Mouse (Mus musculus) cerebellum, postnatal 36 days (tissue): ENCODE measurements around the gene Cyp2e1.
"Not testable (repeated sequence)": the region's sequence is repeated elsewhere in the genome, so short reads cannot be mapped to it uniquely, and the experiment has no call there.

ENCODE experiments used
- DNase-seq, 2 experiments: peaks; one replicate each; pipeline ENCODE4 v3.0.0; 2021 to 2022; ENCODE audit warnings: mixed read lengths in 2 of 2

Gene Cyp2e1

DNA sequence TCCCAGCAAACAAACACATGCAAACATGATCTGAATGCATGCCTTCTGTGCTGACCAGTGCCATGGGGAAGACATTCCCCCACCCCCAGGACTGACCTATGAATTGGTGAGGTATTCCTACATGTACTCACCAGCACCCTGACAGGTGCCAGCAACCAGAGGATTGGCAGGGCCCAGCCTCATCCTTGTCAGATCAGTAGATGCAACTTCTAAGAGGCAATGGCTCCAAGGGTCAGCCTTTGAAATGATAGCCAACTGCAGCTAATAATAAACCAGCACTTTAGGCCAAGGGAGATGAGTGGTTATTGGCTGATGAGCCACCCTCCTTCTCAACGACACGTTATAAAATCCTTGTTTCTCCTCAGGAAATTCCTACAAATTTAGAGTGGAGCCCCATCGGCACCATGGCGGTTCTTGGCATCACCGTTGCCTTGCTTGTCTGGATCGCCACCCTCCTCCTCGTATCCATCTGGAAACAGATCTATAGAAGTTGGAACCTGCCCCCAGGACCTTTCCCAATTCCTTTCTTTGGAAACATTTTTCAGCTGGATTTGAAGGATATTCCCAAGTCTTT, at the start of gene Cyp2e1:
TSS of gene Cyp2e1 (plus strand) at position 293 of the 574 bp plus-strand sequence.
- DNase-seq, result no peak

DNA sequence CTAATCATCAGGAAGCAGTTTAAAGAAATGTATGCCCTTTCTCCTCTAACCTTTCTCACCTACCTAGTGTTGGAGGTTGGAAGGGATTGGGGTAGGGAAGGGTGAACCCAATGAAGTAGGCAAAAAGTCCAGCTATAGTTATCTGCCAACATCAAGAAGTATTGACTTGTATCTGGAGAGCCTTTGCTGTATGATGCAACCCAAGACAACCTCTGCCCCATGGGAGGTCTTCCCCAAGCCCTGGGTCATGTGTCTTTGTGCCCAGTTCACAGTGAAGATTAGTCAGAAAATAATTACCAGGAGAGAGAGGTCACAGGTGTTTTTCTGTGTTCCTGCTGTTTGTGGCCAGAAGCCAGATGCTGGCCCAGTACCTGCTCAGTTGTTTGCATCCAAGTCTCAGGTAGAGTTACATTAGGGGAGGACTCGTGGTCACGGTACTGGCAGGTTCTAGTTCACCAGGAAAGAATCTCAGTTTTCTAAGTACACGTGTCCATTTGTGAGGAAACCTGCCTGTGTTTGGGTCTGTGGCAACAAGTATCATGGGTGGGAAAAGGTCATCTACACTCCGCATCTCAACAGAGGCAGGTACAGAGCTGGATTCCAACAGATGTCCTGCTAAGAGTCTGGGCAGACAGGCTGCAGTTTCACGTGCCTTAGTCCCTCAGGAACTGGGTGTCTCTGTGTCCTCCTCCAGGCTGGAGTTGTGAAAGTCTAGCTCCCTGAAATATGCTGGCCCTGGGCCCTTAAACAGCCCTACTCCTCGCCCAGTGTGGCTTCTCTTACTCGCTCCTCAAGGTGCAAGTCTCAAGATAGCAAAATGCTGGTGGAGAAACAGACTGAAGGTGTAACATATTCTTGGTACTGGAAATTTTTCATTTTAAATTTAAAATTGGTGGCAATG, 46.1 kb upstream of the Cyp2e1 start:
- DNase-seq, result no peak

DNA sequence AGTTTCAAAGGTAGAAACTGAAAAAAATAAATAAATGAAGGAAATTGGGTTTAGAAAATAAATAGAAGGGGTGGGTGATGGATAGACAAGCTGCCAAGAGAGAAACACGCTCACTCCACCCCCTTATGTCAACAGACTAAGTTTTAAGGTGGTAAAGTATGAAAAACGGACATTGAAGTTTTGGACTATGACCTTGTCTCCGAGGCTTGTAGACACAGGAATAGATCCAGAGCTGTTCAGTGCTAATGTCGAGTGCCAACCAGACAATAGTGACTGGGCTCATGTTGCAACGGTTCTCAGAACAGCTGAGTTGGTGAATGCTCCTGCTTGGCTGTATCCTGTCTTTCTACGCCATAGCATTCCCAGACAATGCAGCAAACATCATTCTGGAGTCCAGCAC, 42.4 kb upstream of the Cyp2e1 start:
- DNase-seq, result no peak

DNA sequence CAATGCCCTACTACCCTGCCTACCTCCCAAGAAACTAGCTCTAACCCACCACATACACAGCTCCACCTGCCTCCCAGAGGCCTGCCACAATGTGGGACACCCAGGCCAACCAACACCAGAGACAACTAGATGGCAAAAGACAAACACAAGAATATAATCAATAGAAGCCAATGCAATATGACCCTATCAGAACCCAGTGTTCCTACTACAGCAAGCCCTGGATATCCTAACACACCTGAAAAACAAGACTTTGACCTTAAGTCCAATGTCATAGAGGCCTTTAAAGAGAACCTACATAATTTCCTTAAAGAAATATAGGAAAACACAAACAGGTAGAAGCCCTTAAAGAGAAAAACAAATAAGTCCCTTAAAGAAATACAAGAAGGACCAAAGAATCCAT, 38.0 kb upstream of the Cyp2e1 start:
- no peak for DNase-seq

DNA sequence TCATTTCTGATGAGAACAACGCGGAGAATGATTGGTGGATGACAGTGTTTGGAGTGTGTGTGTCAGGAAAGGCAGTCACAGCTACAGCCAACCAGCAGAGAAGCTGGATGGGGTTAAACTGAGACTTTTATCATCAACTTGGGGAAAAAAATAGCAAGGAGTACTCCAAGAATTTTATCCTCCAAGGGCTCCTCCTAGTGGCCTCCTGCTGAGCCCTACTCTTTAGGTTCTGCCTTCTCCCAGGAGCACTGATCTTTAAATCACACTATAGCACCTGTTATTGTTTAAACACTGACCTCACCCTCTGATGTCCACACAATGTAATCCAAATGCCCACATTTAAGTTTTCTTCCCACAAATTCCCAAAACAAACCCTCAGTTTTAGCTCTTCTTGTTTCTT, 30.4 kb upstream of the Cyp2e1 start:
- DNase-seq, result no peak

DNA sequence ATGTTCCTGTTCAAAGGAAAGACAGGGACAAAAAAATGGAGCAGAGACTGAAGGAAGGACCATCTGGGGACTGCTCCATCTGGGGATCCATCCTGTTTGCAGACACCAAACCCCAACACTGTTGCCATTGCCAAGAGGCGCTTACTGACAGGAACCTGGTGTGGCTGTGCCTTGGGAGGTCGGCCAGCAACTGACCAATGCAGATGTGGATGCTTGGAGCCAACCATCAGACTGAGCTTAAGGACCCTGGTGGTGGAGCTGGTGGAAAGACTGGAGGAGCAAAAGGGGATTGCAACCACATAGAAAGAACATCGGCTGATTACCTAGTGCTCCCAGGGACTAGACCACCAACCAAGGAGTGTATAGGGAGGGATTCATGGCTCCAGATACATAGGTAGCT, 16.1 kb upstream of the Cyp2e1 start:
- DNase-seq, result no peak

DNA sequence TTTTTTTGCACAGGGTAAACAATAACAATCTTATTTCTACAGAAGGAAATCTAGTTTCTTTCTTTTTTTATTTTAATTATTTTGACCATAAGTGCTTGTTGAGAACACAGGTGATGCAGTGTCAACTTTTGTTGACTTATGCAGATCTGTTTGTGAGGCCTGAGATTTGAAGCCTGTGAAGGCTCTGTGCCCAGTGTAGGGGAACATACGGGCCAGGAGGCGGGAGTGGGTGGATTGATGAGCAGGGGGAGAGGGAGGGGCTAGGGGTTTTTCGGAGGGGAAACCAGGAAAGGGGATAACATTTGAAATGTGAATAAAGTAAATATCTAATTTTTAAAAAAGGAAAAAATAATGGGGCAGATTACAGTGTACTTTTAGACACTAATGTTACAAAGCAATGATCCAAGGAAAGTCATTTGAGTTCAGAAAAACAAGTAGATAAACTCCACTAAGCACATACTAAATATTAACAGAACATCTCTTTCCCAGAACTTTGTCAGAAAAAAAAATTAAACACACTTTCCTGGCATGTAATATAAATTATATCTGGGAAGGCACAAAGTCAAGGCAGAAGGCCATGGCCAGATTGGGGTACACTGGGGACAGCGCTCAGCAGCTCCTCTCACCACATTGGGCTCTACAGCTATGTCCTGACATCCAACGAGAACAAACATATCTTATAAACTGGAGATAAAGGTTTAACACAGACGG, 15.3 kb upstream of the Cyp2e1 start:
- no peak for DNase-seq

DNA sequence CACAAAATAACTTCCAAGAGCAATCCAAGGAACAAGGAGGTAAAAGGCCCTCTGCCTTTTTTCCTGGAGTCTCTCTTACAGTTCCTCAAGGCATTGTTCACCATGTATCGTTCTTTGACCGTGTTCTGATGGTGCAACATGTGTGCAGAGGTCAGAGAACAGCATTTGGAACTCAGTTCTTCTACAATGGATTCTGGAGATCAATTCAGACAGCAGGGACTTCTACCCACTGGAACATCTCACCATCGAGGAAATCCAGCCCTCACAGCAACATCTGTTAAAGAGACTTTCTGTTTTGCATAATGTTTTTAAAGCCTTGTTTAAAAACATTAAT, 14.7 kb upstream of the Cyp2e1 start:
- no peak for DNase-seq

DNA sequence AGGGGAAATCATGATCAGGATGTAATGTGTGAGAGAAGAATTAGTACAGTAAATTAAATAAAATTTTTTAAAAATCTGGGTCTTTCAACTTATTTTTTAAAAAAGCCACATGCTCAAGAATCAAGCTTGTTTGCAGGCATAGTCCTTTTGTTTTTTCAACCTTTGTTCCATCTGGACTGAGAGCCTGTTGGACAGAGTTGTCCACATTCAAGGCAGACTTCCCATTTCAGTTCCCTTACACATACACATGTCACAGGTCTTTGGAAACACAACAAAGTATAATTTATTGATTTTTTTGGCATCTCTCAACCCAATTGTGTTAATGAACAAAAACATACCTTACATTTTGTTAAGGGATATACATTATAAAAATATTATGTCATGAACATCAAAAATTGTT, 9.0 kb upstream of the Cyp2e1 start:
- no peak for DNase-seq

DNA sequence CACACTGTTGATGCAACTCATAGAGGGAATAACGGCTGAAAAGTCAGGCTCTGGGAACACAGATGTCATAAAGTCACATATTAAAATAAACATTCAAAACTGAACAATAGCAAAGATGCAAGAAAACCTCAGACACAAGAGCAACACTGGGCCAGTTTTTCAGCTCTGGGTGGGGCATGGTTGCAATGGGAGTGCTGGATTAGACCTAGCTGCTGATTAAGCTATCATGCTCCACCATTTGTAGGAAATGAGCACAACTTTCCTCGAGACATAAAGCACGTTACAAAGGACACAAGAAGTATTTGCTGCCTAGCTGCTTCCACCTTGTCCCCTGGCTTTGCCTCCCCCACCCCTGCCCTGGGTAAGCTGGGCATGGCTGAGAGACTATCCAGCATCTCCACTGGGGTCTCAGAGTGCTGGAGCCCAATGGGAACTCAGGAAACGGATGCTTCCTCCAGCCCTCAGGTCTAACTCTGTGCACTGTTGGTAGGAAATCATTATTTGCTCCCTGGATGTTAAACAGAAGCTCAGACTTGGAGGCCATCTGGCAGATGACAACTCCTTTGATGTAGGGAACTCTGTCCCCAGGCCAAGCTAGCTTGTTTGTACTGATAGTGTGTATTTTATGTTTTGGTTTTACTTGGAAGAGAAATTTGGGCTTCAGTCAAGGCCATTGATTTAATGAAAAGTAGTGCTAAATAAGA, 7.2 kb upstream of the Cyp2e1 start:
- no peak for DNase-seq

DNA sequence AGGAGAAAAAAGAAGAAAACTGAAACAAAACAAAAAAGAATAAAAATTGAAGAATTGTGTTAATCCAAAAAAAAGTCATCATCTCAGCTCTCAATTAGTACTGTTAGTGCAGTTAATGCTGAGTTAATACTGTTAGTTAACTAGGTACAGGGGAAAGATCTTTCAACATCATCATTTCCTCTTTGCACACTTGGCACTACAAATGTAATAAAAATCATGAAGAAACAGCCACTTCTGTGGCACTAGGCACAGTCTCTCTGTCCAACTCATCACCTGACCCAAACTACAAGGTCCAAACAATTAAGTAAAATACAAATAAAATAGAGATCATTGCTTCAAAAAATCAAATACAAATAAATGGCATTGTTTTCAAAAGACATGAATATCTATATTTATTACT, 2.9 kb upstream of the Cyp2e1 start:
- DNase-seq, result no peak

DNA sequence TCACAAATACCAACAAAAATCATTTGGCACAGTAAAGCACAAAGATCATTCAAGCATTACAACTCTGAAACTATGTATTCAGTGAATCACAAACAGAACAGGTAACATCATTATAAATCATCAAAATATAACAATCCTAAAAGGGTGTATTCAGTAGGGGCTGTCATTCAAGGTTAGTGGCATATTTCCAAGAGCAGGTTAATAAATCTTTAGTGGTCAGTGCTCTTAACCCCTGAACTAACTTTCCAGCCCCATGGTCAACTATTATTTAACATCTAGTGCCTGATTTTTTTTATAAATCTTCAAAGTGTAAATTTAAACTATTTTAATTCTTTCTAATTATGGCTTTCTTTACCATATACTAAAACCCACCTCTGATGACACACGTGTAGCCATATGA, 1.9 kb downstream of the Cyp2e1 start:
- DNase-seq, result not testable (repeated sequence)

DNA sequence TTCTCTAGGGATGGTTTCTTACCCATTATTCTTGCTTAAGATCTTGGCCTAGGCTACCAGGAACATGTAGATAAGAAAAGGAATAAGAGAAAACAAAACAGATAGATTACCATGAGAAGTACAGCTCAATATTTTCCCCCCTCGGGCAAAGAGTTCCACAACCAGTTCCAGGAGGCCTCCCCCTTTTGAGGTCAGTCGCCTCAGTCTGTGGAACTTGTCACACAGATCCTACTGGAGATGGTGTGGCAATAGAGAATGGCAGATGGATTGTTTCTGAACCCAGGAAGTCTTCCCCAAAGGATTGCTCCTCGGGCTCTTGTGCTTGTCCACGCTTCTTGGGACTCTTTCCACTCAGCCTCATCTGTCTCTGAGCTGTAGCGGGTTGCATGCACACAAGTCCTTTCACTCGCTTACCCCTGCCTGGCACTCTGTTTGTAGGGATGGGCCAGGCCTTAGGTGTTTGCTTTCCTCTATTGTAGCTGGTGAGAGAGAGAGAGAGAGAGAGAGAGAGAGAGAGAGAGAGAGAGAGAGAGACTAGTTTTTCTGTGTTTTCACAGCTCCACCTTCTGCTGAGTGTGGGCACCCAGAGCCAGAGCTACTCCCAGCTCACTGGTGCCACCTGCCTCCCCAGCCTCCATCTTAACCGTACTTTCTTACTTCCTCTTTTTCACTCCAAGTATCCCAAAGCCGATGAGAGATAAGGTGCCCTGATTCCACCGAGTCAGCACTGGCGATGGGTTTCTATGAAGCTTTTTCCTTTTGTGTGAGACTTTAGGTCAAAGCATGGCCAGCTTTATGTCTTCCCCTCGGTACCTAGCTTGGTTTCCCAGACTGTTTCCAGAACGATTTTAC, 2.6 kb downstream of the Cyp2e1 start:
- DNase-seq, result no peak

DNA sequence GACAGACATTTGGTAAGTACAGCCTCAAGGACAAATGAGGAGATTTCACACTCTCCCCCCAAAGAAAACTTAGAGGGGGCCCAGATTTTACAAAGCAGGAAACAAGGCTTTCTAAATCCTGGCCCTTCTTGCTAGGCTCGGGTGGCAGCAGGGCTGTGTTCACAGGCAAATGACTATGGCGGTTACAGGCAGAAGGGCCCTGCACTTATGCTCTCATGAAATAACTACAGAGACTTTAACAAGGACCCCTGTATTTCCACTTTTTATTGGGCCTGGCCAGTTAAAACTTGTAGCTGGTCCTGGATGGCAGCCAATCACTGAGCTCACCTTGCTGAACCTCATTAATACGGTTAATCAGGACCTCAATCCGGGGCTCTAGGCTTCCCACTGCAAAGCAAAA, 17.0 kb downstream of the Cyp2e1 start:
- no peak for DNase-seq

DNA sequence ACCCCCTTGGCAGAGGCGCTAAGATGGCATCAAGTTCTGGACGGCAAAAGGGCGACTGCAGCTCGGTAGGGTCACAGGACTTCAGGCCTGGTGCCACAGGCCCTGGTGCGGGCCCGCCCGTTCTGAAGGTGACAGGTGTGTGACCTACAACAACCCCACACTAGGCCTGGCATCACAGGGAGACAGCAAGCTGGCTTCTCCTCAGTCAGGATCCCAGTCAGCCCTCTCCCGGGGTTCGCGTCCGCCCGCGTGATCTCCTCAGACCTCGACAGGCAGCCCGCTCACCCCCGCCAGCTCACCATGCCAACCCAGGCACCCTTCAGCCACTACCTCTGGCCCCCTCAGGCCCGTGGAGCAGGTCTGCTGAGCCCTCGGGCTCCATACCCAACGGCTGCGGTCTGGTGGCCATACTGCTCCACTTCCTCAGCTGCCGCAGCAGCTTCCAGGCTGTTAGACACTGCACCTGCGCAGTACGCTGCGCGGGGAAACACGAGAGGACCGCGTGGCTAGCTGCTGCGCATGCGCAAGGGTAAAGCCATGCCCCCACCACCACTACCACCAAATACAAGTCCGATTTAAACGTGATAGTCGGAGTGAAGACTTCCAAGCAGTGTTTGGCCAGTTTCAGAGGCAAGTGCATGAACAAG, 24.0 kb downstream of the Cyp2e1 start, which contains the start of gene Syce1:
TSS of gene Syce1 (minus strand) at position 447 of the 647 bp plus-strand sequence.
- DNase-seq, result no peak

DNA sequence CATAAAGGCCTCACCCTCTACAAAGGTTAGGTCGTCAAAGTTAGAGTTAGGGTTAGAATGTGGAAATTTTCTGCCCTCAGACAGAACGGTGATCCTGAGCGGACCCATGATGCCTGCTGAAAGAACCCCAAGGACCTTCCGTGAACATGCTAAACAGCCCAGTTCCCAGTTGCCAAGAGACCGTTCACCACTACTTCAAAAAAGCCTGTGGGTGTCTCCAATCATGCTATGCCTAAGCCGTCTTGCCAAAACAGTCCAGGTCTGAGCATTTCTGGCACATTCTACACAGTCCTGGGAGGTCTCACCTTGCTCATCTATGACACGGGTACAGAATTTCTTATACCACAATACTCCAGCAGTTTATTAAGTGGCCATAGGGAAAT, 24.5 kb downstream of the Cyp2e1 start:
- no peak for DNase-seq

DNA sequence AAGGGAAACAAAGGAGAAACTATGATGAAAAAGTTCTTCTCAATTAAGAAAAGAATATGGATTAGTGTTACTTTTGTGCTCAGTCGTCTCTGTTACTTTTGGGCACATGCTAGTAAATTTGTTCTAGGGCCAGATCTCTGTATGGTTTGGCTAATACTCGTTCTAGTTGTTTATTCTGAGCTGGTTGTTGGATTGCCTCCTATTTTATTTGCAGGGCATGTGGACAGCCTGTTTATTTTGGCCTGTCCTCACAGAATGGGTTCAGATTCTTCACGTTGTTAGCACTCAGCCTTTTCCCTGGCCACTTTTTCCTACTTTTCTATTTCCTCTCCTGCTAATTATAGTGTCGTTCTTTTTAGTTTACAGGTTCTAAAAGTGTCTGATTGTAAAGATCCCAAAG, 30.0 kb downstream of the Cyp2e1 start:
- DNase-seq, result no peak

DNA sequence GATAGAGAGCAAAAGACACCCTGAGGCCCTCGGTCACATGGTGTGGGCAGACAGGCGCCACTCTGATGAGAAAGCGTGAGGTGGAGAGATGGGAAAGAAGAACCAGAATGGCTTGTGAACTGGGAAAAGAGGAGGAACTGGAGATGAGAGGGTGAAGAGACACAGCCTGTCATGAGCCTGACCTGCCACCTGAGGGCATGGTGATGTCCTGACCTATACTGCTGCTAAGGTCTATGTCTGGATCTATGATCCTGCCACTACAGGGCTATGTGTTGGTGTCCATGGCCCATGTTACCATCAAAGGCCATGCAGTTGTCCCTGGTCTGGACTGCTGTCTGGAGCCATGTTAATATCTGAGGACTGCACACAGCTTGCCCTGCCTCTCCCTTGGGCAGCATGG, 34.1 kb downstream of the Cyp2e1 start:
- no peak for DNase-seq

DNA sequence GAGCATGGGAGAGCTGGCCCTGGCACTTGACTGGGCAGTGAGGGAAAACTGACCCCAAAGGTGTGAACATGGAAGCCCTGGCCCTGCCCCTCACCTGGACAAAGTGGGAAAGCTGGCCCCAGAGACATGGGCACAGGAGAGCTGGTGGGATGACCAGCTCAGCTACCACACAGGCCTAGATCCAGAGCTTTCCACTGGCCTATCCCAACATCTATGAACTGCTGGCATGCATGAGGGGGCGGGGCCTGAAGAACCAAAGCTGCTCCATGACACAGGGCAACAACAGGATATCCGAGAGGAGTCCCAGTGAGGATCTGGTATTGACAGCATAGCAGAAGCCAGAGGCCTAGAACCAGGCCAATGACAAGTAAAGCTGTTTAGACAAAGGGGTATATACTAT, 34.7 kb downstream of the Cyp2e1 start:
- no peak for DNase-seq

DNA sequence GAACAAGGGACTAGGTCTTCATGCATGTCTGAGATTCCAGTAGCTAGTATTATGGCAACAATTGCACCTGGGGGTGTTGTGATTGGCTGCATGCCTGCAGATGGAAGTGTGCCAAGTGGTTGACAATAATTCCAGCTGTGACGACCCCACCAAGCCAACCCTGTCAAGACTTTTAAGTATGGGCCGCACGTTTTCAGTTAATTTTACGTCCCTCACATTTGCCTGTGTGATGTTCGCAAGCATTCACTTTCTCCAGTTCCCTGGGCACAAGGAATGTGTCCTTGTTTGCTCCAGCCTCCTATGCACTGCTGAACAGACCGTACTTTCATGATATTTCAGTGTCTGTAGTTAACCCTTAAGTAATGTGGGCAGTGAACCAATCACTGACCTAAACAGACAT, 39.1 kb downstream of the Cyp2e1 start:
- DNase-seq, result no peak

DNA sequence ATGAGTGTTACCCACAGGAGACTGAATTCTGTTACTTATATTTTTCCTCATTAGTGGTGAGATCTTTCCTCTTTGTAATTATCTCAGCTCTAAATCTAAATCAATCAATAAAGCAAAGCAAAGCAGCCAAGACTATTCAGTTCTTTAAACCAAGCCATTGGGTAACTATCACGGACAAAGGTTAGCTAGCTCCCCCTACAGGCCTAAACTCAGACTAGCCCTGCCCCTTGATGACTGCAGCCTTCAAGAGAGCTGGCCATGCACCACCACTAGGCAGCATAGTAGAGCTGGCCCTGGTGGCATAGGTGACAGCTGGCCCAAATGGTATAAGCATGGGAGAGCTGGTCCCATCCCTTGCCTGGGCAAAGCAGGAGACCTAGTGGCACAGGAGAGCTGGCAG, 42.2 kb downstream of the Cyp2e1 start:
- peak; percentile 24 to 30 for DNase-seq

DNA sequence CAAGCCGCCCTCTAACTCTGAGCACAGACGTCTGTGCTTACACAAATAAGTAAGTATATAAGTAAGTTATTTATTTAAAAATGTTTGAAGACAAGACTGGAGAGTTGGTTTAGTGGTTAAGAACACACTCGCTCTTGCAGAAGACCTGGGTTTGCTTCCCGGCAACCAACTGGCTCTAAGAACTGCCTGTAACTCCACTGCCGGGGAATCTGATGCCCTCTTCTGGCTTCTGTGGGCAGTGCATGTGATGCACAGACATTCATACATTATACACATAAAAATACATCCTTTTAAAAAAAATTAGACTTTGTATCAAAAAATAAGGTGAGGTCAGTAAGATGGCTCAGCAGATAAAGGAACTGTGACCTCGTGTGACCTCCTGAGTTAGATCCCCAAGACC, 47.0 kb downstream of the Cyp2e1 start:
- no peak for DNase-seq
